Mouse (Mus musculus) ES-Bruce4 (cell line): ENCODE results near the gene Tctn1.

Experiments used
- CTCF ChIP-seq: IDR thresholded peaks from one replicate; pipeline ENCODE4 v1.8.1; 2011; ENCODE audit warnings: low read depth, low read length
- EP300 ChIP-seq: IDR thresholded peaks from 2 replicates; pipeline ENCODE4 v1.6.1; 2011; ENCODE audit warnings: low read depth, low read length; ENCODE audit not compliant: insufficient read depth
- POLR2A ChIP-seq: IDR thresholded peaks from one replicate; pipeline ENCODE4 v1.8.1; 2011; ENCODE audit warnings: low read length; ENCODE audit not compliant: insufficient read depth

DNA sequence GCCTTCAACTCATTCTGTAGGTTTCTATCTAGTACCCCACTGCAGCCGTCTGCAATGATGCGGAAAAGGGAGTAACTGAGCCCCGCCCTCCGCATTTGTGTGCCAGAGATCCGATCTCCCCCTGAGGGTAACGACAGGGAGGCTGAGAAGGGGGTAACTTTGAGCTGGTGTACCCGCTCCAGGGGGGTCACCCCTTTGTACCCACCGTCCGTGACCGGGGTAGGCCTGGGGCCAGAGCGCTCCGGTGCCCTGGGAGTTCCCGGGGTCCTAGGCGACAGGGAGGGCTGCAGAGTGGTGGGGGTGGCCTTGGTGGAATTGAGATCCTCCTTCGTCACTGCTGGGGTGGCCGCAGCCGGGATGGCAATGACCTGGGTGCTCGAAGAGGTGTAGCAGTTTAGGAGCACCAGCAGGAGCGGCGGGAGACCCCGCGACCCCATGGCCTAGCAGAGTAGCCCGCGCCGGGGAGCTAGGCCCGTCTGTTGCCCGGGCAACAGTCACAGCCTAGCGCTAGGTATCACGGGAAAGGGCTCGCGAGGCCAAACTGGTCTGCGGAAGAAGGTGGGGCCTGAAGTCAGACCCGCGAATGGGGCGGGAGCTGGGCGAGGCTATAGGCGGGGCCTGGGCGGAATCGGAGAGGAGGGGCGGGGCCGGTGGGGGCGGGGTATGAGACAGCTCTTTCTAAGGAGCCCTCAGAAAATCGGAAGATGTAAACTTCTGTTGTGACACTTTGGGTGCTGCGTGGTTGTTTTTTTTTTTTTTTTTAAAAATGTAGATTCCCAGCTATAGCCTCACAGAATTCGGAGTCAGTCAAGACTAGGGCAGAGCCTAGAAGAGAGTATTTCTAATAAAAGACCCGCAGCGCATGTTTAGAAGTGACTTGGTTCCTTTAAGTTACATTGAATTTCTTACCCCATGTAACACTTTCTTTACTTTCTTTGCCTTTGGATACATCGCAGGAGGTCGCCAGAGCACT is at the start of gene Tctn1:
- no peak for TF ChIP-seq CTCF
- no peak for TF ChIP-seq POLR2A
- TF ChIP-seq EP300 = no peak
